Mouse (Mus musculus) large intestine, adult 2 months (tissue): ENCODE measurements around the gene Gpr183. TPM values are rescaled to one million over a fixed set of nuclear protein-coding genes. Genes with fewer than 3 reads are reported as not detected.

Source experiments
- DNase-seq: peaks from one replicate; pipeline ENCODE4 v3.0.0-alpha.2; 2012; ENCODE audit warnings: low read depth, low spot score
- WGBS: fragments of 180-500 bp; shearing (Covaris S2); methylation state at CpG from one replicate; pipeline ENCODE4 v1.1.7; 2018; 5-methylcytosine and 5-hydroxymethylcytosine counted together
- polyA plus RNA-seq: library from polyadenylated mRNA; depleted of rRNA; stranded (reverse); fragments of >200 nt; gene quantifications from 2 replicates; pipeline ENCODE4 v1.2.3, GENCODE M21; 2012; rRNA removed

Gene Gpr183
- polyA plus RNA-seq, 1 experiment, result 4.8 TPM

- no peak for DNase-seq
- WGBS, result 85% methylated on average over 6 of the region's 6 CpGs
Observed at GRCm38 (mm10) chr14:121916311-121917094, 48.5 kb downstream of the Gpr183 start.

- DNase-seq, result no peak
- 62% methylated on average over 8 of the region's 8 CpGs for WGBS
Observed at GRCm38 (mm10) chr14:121915621-121916020, 49.4 kb downstream of the Gpr183 start, which contains the start of gene Gpr18. Gene Gpr18, minus strand, starts transcription at chr14:121915781.

GRCm38 (mm10) chr14:121915143-121915542, 49.9 kb downstream of the Gpr183 start:
- DNase-seq, result no peak
- 81% methylated on average over 5 of the region's 5 CpGs for WGBS

GRCm38 (mm10) chr14:121912501-121912900, 52.5 kb downstream of the Gpr183 start:
- DNase-seq, result no peak
- 93% methylated on average over 7 of the region's 7 CpGs for WGBS

- DNase-seq, result no peak
- 76% methylated on average over 6 of the region's 6 CpGs for WGBS
Observed at GRCm38 (mm10) chr14:121909868-121910267, 55.1 kb downstream of the Gpr183 start.

- 81% methylated on average over 11 of the region's 11 CpGs for WGBS
Observed at GRCm38 (mm10) chr14:121906992-121907681, 57.9 kb downstream of the Gpr183 start.

GRCm38 (mm10) chr14:121906341-121906991, 58.5 kb downstream of the Gpr183 start:
- DNase-seq, result no peak
- 75% methylated on average over 8 of the region's 8 CpGs for WGBS

More at GRCm38 (mm10) chr14:121906992-121907681, 57.9 kb downstream of the Gpr183 start:
- no peak for DNase-seq

- no peak for DNase-seq
- WGBS, result 48% methylated on average over 3 of the region's 3 CpGs
Observed at GRCm38 (mm10) chr14:121904754-121905153, 60.2 kb downstream of the Gpr183 start.

- DNase-seq, result no peak
- 76% methylated on average over 7 of the region's 7 CpGs for WGBS
Observed at GRCm38 (mm10) chr14:121903381-121903876, 61.6 kb downstream of the Gpr183 start.

Other genes starting within 250 kb of the Gpr183 start
- 7.0 and 8.2 TPM in 2 replicates for gene Dock9, start 167.4 kb downstream of the Gpr183 start, polyA plus RNA-seq
- 49.3 and 52.8 TPM in 2 replicates for gene Ubac2, start 86.6 kb downstream of the Gpr183 start, polyA plus RNA-seq
- gene Gpr18, start 49.4 kb downstream of the Gpr183 start, polyA plus RNA-seq, result 11.5 and 12.9 TPM in 2 replicates
- gene Timm8a2, start 69.5 kb upstream of the Gpr183 start, polyA plus RNA-seq, result 0.16 TPM in 1 of 2 replicates, not detected in the other
- gene Tm9sf2, start 141.8 kb upstream of the Gpr183 start, polyA plus RNA-seq, result 187 and 249 TPM in 2 replicates
- gene Clybl, start 216.5 kb upstream of the Gpr183 start, polyA plus RNA-seq, result 10.2 and 10.7 TPM in 2 replicates